Mouse (Mus musculus) liver, postnatal 0 days (tissue): Measurements from ENCODE around the gene Shd. TPM values are rescaled to one million over a fixed set of nuclear protein-coding genes. Genes with fewer than 3 reads are reported as not detected.
A peak's percentile ranks its signal among the peaks of the same experiment; 100 is the strongest.

ENCODE experiments used
- ATAC-seq: fragments of 200-750 bp; cut with Nextera tagmentation; 2 replicates; pipeline ENCODE4 v1.8.0; 2017; ENCODE audit warnings: mild to moderate bottlenecking, moderate library complexity
- DNase-seq: peaks from one replicate; pipeline ENCODE4 v3.0.0-alpha.2; 2016
- H3K27ac ChIP-seq: fragments of 300-500 bp; sonication (generic); 2 replicates; pipeline ENCODE4 v1.5.1; 2014; ENCODE audit warnings: antibody characterized with exemption, moderate library complexity, mild to moderate bottlenecking, low read depth
- H3K27me3 ChIP-seq: fragments of 300-500 bp; sonication (generic); 2 replicates; pipeline ENCODE4 v1.6.1; 2014; ENCODE audit warnings: low read length, control low read depth, mixed read lengths; ENCODE audit not compliant: insufficient read depth
- H3K36me3 ChIP-seq: fragments of 300-500 bp; sonication (generic); replicated peaks from 2 replicates; pipeline ENCODE4 v1.6.1; 2014; ENCODE audit warnings: mild to moderate bottlenecking, control low read depth, low read length, moderate library complexity, mixed read lengths; ENCODE audit not compliant: insufficient read depth
- H3K4me1 ChIP-seq: fragments of 300-500 bp; sonication (generic); 2 replicates; pipeline ENCODE4 v1.6.1; 2014; ENCODE audit warnings: antibody characterized with exemption, mild to moderate bottlenecking, control low read depth; ENCODE audit not compliant: insufficient read depth
- H3K4me2 ChIP-seq: fragments of 300-500 bp; sonication (generic); 2 replicates; pipeline ENCODE4 v1.6.1; 2014; ENCODE audit warnings: low read depth, mild to moderate bottlenecking, low read length, moderate library complexity, mixed read lengths
- H3K4me3 ChIP-seq: fragments of 300-500 bp; sonication (generic); 2 replicates; pipeline ENCODE4 v1.5.1; 2014; ENCODE audit warnings: low read depth, low read length
- H3K9ac ChIP-seq: fragments of 300-500 bp; sonication (generic); replicated peaks from 2 replicates; pipeline ENCODE4 v1.6.1; 2014; ENCODE audit warnings: mild to moderate bottlenecking, moderate library complexity
- H3K9me3 ChIP-seq: fragments of 300-500 bp; sonication (generic); 2 replicates; pipeline ENCODE4 v1.6.1; 2016; ENCODE audit warnings: mild to moderate bottlenecking, control low read depth, low read length, mixed read lengths
- CTCF ChIP-seq: sonication (generic); IDR thresholded peaks from 2 replicates; pipeline ENCODE4 v1.5.1; 2016; ENCODE audit warnings: antibody characterized with exemption, low read depth
- EP300 ChIP-seq: IDR thresholded peaks from 2 replicates; pipeline ENCODE4 v1.6.1; 2016; ENCODE audit warnings: antibody characterized with exemption, low read depth, mild to moderate bottlenecking
- WGBS: fragments of 180-500 bp; shearing (Covaris S2); extraction: QIAGEN DNeasy Blood & Tissue Kit; methylation state at CpG from one replicate; pipeline ENCODE4 v1.1.7; 2014; ENCODE audit not compliant: insufficient replicate concordance; 5-methylcytosine and 5-hydroxymethylcytosine counted together
- polyA plus RNA-seq: library from polyadenylated mRNA; unstranded; fragments of >200 nt; fragmentation: Nextera tagmentation; extraction: Ambion mirVana; gene quantifications from 2 replicates; pipeline ENCODE4 v1.2.1, GENCODE M21; 2015

Shd gene
- polyA plus RNA-seq, 1 experiment from 2014 or later: 0.26 TPM

DNA sequence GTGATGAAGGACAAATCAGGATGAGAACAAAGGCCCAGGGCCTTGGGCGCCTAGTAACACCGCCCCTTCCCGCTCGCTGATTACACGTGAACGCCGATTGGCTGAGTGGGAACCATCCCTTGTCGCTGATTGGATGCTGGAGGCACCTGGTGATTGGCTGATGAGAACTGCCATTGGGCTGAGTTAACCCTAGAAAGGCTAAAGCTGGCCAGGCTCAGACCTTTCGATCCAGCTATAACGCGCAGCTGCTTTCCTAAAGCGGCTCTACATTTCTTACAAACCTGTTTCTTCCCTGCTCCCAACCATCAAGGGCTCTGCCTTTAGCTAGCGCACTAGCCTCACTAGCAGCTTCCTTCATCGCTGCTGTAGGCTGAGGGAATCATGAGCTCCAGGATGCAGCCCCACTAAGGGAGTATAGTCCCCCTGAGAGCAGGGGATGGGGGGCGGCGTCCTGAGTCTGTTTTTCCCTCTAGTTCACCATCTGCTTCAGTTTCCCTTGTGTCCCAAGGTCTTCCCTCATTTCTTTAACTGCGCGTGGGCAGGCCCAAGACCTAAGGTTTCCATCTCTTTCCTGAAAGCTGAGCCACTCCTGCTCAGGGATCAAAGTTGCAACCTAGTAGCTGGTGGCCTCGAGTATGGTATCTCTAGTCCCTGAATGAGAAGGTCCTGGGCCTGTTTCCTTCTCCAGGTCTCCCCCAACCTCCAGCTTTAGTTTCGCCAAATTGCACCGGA is 38.3 kb downstream of the Shd start:
- Histone ChIP-seq H3K4me1 (peaks cover 28% of the 10 kb centered on the region), H3K9me3 (no peaks in the 10 kb centered on the region), H3K36me3 (peaks cover 11% of the 10 kb centered on the region), H3K4me3 (peak overlapping the region; percentile 79), H3K4me2 (peak overlapping the region; percentile 98), H3K9ac (peak overlapping the region; percentile 68), H3K27ac (peak overlapping the region; percentile 79), H3K27me3 (no peaks in the 10 kb centered on the region)
- ATAC-seq: peak; percentile 84
- WGBS: 0% methylated on average over 21 of the region's 21 CpGs
- DNase-seq: peak; percentile 90
- TF ChIP-seq EP300 (no peak), CTCF (no peak)

DNA sequence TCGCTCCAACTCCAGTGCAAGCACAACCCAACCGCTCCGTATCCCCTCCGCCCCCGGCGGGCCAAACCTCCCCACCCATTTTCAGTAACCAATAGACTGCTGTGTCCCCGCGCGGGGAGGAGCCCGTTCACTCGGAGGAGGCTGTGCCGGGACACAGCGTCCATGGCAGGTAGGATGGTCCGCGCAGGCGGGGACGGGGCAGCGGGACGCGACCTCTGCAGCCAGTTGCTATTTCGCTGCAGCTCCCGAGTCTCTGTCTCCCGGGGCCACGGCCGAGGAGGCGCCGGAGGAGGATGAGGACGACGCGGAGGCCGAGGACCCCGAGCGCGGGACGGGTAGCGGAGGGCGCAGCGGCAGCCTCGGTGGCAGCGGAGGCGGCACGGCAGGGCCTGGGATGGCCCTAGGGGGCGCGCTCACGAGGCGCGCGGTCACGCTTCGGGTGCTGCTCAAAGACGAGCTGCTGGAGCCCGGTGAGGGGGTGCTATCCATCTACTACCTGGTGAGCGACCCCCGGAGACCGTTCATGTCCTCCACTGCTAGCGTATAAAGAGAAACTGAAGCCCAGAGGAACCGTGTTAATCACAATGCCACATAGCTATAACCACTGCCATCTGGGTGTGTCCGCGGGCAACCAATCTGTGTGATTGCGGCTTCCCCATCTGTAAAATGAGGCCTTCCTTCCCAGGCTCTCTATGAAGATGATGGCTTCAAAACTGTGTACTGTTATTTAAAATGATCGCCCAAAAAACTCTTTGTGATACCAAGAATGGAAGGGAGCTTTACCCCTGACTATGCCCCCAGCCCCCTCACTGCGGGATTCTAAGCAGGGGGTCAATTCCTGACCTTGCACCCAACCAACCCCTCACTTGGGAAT is 39.1 kb downstream of the Shd start:
- Histone ChIP-seq H3K27ac (peak overlapping the region; percentile 79), H3K36me3 (peaks cover 11% of the 10 kb centered on the region), H3K4me3 (peak overlapping the region; percentile 79), H3K4me1 (peaks cover 28% of the 10 kb centered on the region), H3K27me3 (no peaks in the 10 kb centered on the region), H3K4me2 (peak overlapping the region; percentile 98), H3K9me3 (no peaks in the 10 kb centered on the region), H3K9ac (peak overlapping the region; percentile 68)
- TF ChIP-seq CTCF: peak; percentile 61
- TF ChIP-seq EP300: no peak
- peak; percentile 91 for DNase-seq
- 1% methylated on average over 50 of the region's 62 CpGs for WGBS
- ATAC-seq: peak; percentile 87

DNA sequence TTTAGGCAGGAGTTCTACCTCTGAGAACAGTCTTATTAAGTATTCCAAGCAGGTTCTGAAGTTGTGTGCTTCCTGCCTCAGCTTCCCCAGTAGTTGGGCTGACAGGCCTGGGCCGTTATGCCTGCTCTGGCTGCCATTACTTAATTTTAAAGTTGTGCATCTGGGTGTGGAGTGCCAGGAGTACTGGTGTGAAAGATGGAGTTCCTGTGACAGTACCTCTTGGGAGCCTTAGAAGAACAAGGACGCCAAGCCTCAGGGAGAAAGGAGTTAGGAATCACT is 39.6 kb downstream of the Shd start:
- peak overlapping the region; percentile 79 for H3K4me3 ChIP-seq
- H3K27me3 ChIP-seq: no peaks in the 10 kb centered on the region
- H3K27ac ChIP-seq: no peak overlapping the region
- peak overlapping the region; percentile 98 for H3K4me2 ChIP-seq
- ATAC-seq (no peak), DNase-seq (no peak)
- TF ChIP-seq EP300: no peak
- TF ChIP-seq CTCF: 0 out of 2 replicates have a peak, but pooled peaks have one; percentile 1
- H3K9me3 ChIP-seq: no peaks in the 10 kb centered on the region
- H3K9ac ChIP-seq: peak overlapping the region; percentile 31; the same call in 1 of the 2 replicates
- H3K4me1 ChIP-seq: peaks cover 28% of the 10 kb centered on the region
- WGBS: 56% methylated on average over 2 of the region's 2 CpGs
- peaks cover 11% of the 10 kb centered on the region for H3K36me3 ChIP-seq

DNA sequence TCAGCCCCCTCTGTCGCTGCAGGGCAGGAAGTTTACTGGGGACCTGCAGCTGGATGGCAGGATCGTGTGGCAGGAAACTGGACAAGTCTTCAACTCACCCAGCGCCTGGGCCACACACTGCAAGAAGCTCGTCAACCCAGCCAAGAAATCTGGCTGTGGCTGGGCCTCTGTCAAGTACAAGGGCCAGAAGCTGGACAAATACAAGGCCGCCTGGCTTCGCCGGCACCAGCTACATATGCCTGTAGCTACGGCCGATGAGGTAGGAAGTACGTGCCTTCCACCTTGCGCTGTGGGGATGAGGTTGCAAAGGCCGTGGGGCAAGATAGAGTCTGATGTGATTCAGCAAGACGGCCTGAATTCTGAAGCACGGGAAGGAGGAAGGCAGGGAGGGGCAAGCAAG is 40.0 kb downstream of the Shd start:
- DNase-seq (no peak), ATAC-seq (no peak)
- H3K4me3 ChIP-seq: no peak overlapping the region
- 68% methylated on average over 14 of the region's 14 CpGs for WGBS
- no peak overlapping the region for H3K27ac ChIP-seq
- peak overlapping the region; percentile 98 for H3K4me2 ChIP-seq
- H3K4me1 ChIP-seq: peaks cover 27% of the 10 kb centered on the region
- TF ChIP-seq EP300: no peak
- TF ChIP-seq CTCF: no peak
- peaks cover 13% of the 10 kb centered on the region for H3K36me3 ChIP-seq
- H3K27me3 ChIP-seq: no peaks in the 10 kb centered on the region
- H3K9me3 ChIP-seq: no peaks in the 10 kb centered on the region
- H3K9ac ChIP-seq: peak overlapping the region; percentile 31; the same call in 1 of the 2 replicates

DNA sequence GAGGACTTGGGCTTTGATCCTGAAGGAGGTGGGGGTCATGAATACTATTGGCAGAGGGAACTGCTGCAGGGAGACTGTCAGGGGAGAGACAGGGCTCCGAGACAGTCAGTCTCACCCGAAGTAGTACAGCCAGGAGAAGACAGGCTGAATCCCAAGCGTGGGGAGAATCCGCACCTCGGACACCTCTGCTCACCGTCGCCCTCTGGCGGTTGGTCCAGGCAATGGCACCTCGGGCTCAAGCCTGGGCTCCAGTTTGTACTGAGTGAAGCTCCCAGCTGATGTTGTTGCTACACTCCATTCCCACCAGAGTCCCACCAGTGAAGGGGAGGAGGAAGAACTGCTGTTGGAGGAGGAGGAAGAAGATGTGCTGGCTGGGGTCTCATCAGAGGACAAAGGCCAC is 40.4 kb downstream of the Shd start:
- no peak overlapping the region for H3K4me3 ChIP-seq
- no peak overlapping the region for H3K9ac ChIP-seq
- WGBS: 9% methylated on average over 9 of the region's 9 CpGs

DNA sequence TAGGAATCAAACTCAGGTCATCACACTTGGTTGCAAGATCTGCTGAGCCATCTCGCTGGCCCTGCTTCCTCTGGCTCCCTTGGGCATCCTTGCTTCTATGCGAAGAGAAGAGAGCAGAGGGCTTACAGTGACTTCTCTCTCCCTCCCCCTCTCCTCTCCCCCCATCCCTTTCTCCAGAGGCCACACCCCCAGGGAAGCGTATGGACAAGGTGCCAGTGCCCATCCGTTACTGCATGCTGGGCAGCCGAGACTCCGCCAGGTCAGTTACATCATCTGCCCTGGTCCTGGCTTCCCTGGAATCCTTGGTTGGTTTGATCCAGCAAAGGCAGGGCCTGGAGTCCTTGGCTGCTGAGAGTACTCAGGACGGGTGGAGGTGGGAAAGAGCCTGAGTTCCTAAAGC is 41.2 kb downstream of the Shd start:
- Histone ChIP-seq H3K9ac (no peak overlapping the region), H3K27me3 (no peaks in the 10 kb centered on the region), H3K9me3 (no peaks in the 10 kb centered on the region), H3K36me3 (peaks cover 25% of the 10 kb centered on the region), H3K27ac (no peak overlapping the region), H3K4me1 (peaks cover 26% of the 10 kb centered on the region), H3K4me3 (no peak overlapping the region), H3K4me2 (no peak overlapping the region)
- 85% methylated on average over 7 of the region's 7 CpGs for WGBS
- no peak for DNase-seq
- no peak for ATAC-seq
- no peak for TF ChIP-seq CTCF
- TF ChIP-seq EP300: no peak

More for the DNA sequence above, 40.4 kb downstream of the Shd start:
- ATAC-seq (no peak), DNase-seq (peak; percentile 88)
- no peaks in the 10 kb centered on the region for H3K27me3 ChIP-seq
- peak; percentile 98 for TF ChIP-seq CTCF
- no peak for TF ChIP-seq EP300
- peak overlapping the region; percentile 98 for H3K4me2 ChIP-seq
- no peaks in the 10 kb centered on the region for H3K9me3 ChIP-seq
- H3K36me3 ChIP-seq: peaks cover 17% of the 10 kb centered on the region
- no peak overlapping the region for H3K27ac ChIP-seq
- peaks cover 26% of the 10 kb centered on the region for H3K4me1 ChIP-seq
